Mouse (Mus musculus) midbrain, embryonic 16.5 days (tissue): ENCODE data around the gene Ccdc171. TPM values are rescaled to one million over a fixed set of nuclear protein-coding genes. Genes with fewer than 3 reads are reported as not detected.
"Not testable (repeated sequence)": the region's sequence is repeated elsewhere in the genome, so short reads cannot be mapped to it uniquely, and the experiment has no call there.

ENCODE experiments used
- ATAC-seq: fragments of 200-750 bp; cut with Nextera tagmentation; 2 replicates; pipeline ENCODE4 v1.8.0; 2017; ENCODE audit warnings: moderate TSS enrichment
- H3K27ac ChIP-seq: fragments of 300-500 bp; sonication (generic); 2 replicates; pipeline ENCODE4 v1.5.1; 2014; ENCODE audit warnings: mild to moderate bottlenecking, low read length, mixed read lengths
- H3K27me3 ChIP-seq: fragments of 300-500 bp; sonication (generic); 2 replicates; pipeline ENCODE4 v1.6.1; 2014; ENCODE audit warnings: low read depth, low read length, mixed read lengths; ENCODE audit not compliant: control insufficient read depth, insufficient read depth
- H3K36me3 ChIP-seq: fragments of 300-500 bp; sonication (generic); 2 replicates; pipeline ENCODE4 v1.6.1; 2014; ENCODE audit warnings: mild to moderate bottlenecking, low read length, moderate library complexity, mixed read lengths; ENCODE audit not compliant: control insufficient read depth, insufficient read depth
- H3K4me1 ChIP-seq: fragments of 300-500 bp; sonication (generic); 2 replicates; pipeline ENCODE4 v1.6.1; 2014; ENCODE audit warnings: mild to moderate bottlenecking, low read length, mixed read lengths; ENCODE audit not compliant: control insufficient read depth, insufficient read depth
- H3K4me2 ChIP-seq: fragments of 300-500 bp; sonication (generic); 2 replicates; pipeline ENCODE4 v1.6.1; 2014; ENCODE audit warnings: mild to moderate bottlenecking, low read length, mixed read lengths
- H3K4me3 ChIP-seq: fragments of 300-500 bp; sonication (generic); 2 replicates; pipeline ENCODE4 v1.5.1; 2014; ENCODE audit warnings: low read depth, mild to moderate bottlenecking, low read length, moderate library complexity, mixed read lengths
- H3K9ac ChIP-seq: fragments of 300-500 bp; sonication (generic); 2 replicates; pipeline ENCODE4 v1.6.1; 2014; ENCODE audit warnings: low read depth, low read length, mixed read lengths
- H3K9me3 ChIP-seq: fragments of 300-500 bp; sonication (generic); replicated peaks from 2 replicates; pipeline ENCODE4 v1.6.1; 2014; ENCODE audit warnings: mild to moderate bottlenecking, low read length, mixed read lengths; ENCODE audit not compliant: control insufficient read depth, poor library complexity, severe bottlenecking
- WGBS: fragments of 180-500 bp; shearing (Covaris S2); extraction: QIAGEN DNeasy Blood & Tissue Kit; methylation state at CpG from one replicate; pipeline ENCODE4 v1.1.7; 2014; 5-methylcytosine and 5-hydroxymethylcytosine counted together
- polyA plus RNA-seq: library from polyadenylated mRNA; unstranded; fragments of >200 nt; fragmentation: Nextera tagmentation; extraction: Ambion mirVana; gene quantifications from 2 replicates; pipeline ENCODE4 v1.2.1, GENCODE M21; 2015

Gene Ccdc171
- polyA plus RNA-seq, 1 experiment from 2014 or later: 3.5 TPM

- H3K27me3 ChIP-seq: no peaks in the 10 kb centered on the region
- H3K9me3 ChIP-seq: peaks cover 3% of the 10 kb centered on the region; the same call in 1 of the 2 replicates
- no peak for ATAC-seq
- WGBS: 73% methylated on average over 3 of the region's 3 CpGs
- H3K9ac ChIP-seq: no peak overlapping the region
- H3K4me2 ChIP-seq: no peak overlapping the region
- no peaks in the 10 kb centered on the region for H3K36me3 ChIP-seq
- H3K4me3 ChIP-seq: no peak overlapping the region
- no peak overlapping the region for H3K27ac ChIP-seq
- no peaks in the 10 kb centered on the region for H3K4me1 ChIP-seq
These were observed 51.0 kb downstream of the Ccdc171 start for GRCm38 (mm10) chr4:83576315-83576714.

DNA sequence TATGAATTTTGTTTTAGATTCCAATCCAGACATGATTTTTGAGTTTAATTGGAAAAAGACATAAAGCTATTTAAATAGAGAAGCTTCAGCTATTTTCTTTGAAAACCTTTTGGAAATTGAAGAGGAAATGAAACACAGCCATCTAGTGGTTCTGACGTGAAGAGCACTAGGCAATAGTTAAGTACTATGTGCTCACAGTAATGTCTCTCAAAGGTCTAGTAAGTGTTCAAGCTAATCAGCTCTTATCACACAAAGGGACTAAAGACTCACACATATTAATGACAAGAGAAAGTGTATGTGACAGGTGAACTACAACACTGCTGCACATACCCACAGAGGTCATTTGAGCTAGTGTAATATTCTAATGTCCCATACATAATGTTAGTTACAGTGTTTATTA lies 54.8 kb downstream of the Ccdc171 start:
- peak; percentile 51 for ATAC-seq
- H3K9me3 ChIP-seq: no peaks in the 10 kb centered on the region
- no peak overlapping the region for H3K4me2 ChIP-seq
- no peaks in the 10 kb centered on the region for H3K36me3 ChIP-seq
- H3K27me3 ChIP-seq: no peaks in the 10 kb centered on the region
- 29% methylated on average over 1 of the region's 1 CpGs for WGBS
- no peak overlapping the region for H3K9ac ChIP-seq
- no peak overlapping the region for H3K27ac ChIP-seq
- no peak overlapping the region for H3K4me3 ChIP-seq
- H3K4me1 ChIP-seq: no peaks in the 10 kb centered on the region

- no peak for ATAC-seq
- no peak overlapping the region for H3K4me2 ChIP-seq
- 90% methylated on average over 1 of the region's 1 CpGs for WGBS
- no peaks in the 10 kb centered on the region for H3K36me3 ChIP-seq
- H3K27me3 ChIP-seq: no peaks in the 10 kb centered on the region
- H3K27ac ChIP-seq: no peak overlapping the region
- no peaks in the 10 kb centered on the region for H3K9me3 ChIP-seq
- H3K4me1 ChIP-seq: no peaks in the 10 kb centered on the region
- no peak overlapping the region for H3K4me3 ChIP-seq
- no peak overlapping the region for H3K9ac ChIP-seq
These were observed 62.2 kb downstream of the Ccdc171 start for GRCm38 (mm10) chr4:83587563-83587962.

- H3K4me1 ChIP-seq: no peaks in the 10 kb centered on the region
- H3K9me3 ChIP-seq: no peaks in the 10 kb centered on the region
- H3K4me3 ChIP-seq: no peak overlapping the region
- ATAC-seq: no peak
- H3K27me3 ChIP-seq: no peaks in the 10 kb centered on the region
- no peak overlapping the region for H3K27ac ChIP-seq
- no peak overlapping the region for H3K9ac ChIP-seq
- 31% methylated on average over 2 of the region's 2 CpGs for WGBS
- no peaks in the 10 kb centered on the region for H3K36me3 ChIP-seq
- H3K4me2 ChIP-seq: no peak overlapping the region
These were observed 71.1 kb downstream of the Ccdc171 start for GRCm38 (mm10) chr4:83596486-83596885.

DNA sequence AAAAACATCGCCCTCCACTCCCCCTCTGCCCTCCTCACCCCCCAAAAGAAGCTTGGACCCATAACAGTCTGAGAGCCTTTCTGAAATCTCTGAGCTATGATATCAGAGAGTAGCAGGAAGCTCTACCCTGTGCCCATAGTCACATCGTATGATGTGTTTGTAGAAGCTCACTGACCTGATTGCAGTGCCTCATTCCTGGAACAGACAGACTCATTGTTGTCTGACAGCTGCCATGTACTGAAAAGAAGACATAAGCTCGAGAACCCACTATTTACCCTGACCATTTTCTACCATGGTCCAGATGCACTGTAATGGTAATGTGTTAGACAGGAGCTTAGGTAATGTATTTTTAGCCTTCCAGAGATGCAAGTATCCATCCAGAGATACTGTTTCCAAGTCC lies 85.8 kb downstream of the Ccdc171 start:
- H3K9me3 ChIP-seq: no peaks in the 10 kb centered on the region
- H3K4me3 ChIP-seq: no peak overlapping the region
- no peak overlapping the region for H3K27ac ChIP-seq
- no peaks in the 10 kb centered on the region; the same call in 1 of the 2 replicates for H3K36me3 ChIP-seq
- H3K4me2 ChIP-seq: no peak overlapping the region
- WGBS: 76% methylated on average over 3 of the region's 3 CpGs
- no peaks in the 10 kb centered on the region for H3K27me3 ChIP-seq
- no peaks in the 10 kb centered on the region for H3K4me1 ChIP-seq
- ATAC-seq: no peak
- no peak overlapping the region for H3K9ac ChIP-seq

DNA sequence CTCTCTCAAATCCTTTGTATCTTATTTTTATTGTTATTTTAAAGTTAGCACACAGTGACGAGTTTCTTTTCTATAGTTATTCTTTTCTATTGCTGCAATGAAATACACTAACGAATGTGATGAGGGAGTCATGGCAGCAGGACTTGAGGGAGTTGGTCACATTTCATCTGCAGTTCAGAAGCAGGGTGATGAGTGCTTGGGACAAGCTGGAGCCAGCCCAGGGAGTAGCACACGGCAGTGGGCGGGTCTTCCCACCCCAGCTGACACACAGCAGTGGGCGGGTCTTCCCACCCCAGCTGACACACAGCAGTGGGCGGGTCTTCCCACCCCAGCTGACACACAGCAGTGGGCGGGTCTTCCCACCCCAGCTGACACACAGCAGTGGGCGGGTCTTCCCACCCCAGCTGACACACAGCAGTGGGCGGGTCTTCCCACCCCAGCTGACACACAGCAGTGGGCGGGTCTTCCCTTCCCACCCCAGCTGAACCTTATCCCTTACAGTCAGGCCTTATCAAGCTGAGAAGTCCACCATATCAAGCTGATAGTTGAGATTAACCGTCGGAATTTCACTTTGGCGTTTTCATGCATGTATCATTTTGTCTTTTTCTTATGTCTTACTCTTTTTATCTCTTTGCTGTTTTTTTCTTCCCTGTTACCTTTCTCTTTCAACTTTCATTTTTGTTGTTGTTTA lies 97.8 kb downstream of the Ccdc171 start:
- not testable (repeated sequence) for H3K9ac ChIP-seq, H3K4me1 ChIP-seq, H3K9me3 ChIP-seq, H3K36me3 ChIP-seq, H3K4me2 ChIP-seq, H3K27me3 ChIP-seq, H3K27ac ChIP-seq, H3K4me3 ChIP-seq, ATAC-seq
- 31% methylated on average over 8 of the region's 13 CpGs for WGBS

DNA sequence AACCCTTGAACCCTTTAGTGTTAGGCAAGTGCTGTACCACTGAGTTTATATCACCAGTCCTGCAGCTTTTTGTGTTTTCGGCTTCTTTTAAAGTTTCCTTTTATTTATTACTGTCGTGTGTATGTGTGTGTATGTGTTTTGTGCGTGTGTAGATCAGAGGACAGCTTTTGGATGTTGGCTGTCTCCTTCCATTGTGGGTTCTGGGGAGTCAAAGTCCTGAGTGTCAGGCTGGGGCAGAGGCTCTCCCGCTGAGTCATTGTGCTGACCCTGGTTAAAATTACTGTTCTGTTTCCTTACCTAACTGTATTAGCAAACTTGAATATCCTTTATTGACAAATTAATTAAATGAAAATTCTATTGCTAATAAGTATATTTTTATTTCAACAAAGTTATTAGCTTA lies 98.4 kb downstream of the Ccdc171 start:
- H3K27ac ChIP-seq: no peak overlapping the region
- H3K27me3 ChIP-seq: no peaks in the 10 kb centered on the region
- no peak for ATAC-seq

DNA sequence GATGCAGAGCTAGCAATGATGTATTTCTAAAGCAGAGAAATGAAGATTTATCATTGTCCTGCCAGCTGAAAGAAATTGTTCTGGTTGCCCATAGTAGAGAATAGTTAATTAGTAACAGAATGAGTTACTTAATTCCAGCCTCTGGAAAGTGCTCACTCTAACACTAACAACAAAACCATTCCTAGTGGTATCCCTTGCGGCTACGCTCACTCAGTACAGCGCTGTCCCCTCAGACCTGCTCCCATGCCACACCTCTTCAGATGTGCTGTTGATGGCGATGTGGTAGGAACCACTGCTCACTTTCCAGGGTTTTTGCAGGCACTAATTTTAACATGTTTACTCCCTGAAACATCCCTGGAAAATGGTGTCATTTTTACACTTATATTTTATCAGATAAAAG lies 126.1 kb downstream of the Ccdc171 start:
- H3K9ac ChIP-seq: no peak overlapping the region
- H3K4me1 ChIP-seq: peaks cover 6% of the 10 kb centered on the region
- H3K4me3 ChIP-seq: no peak overlapping the region
- no peak overlapping the region for H3K4me2 ChIP-seq
- no peak overlapping the region for H3K27ac ChIP-seq
- 95% methylated on average over 4 of the region's 4 CpGs for WGBS
- ATAC-seq: no peak
- no peaks in the 10 kb centered on the region for H3K36me3 ChIP-seq
- H3K27me3 ChIP-seq: no peaks in the 10 kb centered on the region
- H3K9me3 ChIP-seq: no peaks in the 10 kb centered on the region

More for the DNA sequence above, 98.4 kb downstream of the Ccdc171 start:
- Histone ChIP-seq H3K9me3 (no peaks in the 10 kb centered on the region), H3K4me1 (no peaks in the 10 kb centered on the region), H3K4me3 (no peak overlapping the region), H3K9ac (no peak overlapping the region), H3K4me2 (no peak overlapping the region), H3K36me3 (no peaks in the 10 kb centered on the region)
- WGBS: 86% methylated on average over 4 of the region's 4 CpGs

GRCm38 (mm10) chr4:83655396-83655795 lies 130.1 kb downstream of the Ccdc171 start:
- H3K9ac ChIP-seq: no peak overlapping the region
- H3K9me3 ChIP-seq: no peaks in the 10 kb centered on the region
- H3K27ac ChIP-seq: peak overlapping the region; percentile 41; the same call in 1 of the 2 replicates
- no peaks in the 10 kb centered on the region for H3K27me3 ChIP-seq
- 16% methylated on average over 6 of the region's 6 CpGs for WGBS
- ATAC-seq: no peak; the same call in 1 of the 2 replicates
- no peak overlapping the region for H3K4me3 ChIP-seq
- peaks cover 11% of the 10 kb centered on the region for H3K4me1 ChIP-seq
- H3K4me2 ChIP-seq: no peak overlapping the region
- H3K36me3 ChIP-seq: no peaks in the 10 kb centered on the region
